10 mouse cellular contexts compared by ENCODE assay signal in the genomic region with DNA sequence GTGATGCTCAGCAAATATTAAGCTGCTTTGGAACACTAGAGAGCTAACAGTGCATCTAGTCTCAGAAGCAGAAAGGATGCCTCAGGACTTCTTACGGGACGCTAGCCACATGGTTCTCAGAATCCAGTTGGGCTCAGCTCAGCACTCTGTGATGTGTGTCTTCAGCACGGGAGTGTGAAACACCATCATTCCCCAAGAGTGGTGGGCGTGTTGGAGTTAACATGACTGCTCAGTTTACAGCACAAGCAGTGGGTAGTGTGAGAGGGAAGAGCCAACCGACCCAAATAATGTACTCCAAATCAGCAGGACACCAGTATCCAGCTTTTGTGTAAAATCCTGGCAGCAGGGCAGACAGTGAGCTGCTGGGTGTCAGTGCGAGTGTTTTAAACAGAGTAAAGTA.
A peak's percentile ranks its signal among the peaks of the same experiment; 100 is the strongest.
DNase-seq lines count a peak whose midpoint lies in the region; ATAC-seq and TF ChIP-seq lines count a peak whose summit lies in the region.
"Had no signal": no experiment of that assay in that cellular context is flagged by ENCODE, and none has a peak within 500 bp of the region (broad histone marks: within the 10 kb centered on the region; RNA-seq: fewer than 3 reads in every experiment).

No protein-coding gene starts in this region.

- no peaks in the 10 kb centered on the region for H3K9me3 ChIP-seq in liver, postnatal 0 days (ENCODE audit: low read length)
- H3K9me3 ChIP-seq in liver, embryonic 11.5 days (ENCODE audit: control insufficient read depth, low read length): no peaks in the 10 kb centered on the region
- no peaks in the 10 kb centered on the region; the same call in 1 of the 2 replicates for H3K9me3 ChIP-seq in embryonic facial prominence, embryonic 15.5 days (replicated peaks)
- no peaks in the 10 kb centered on the region for H3K9me3 ChIP-seq in hindbrain, embryonic 15.5 days
- no peaks in the 10 kb centered on the region for H3K9me3 ChIP-seq in neural tube, embryonic 14.5 days (ENCODE audit: control insufficient read depth, low read length)
- H3K9me3 ChIP-seq in liver, embryonic 12.5 days (replicated peaks): no peaks in the 10 kb centered on the region
- H3K9me3 ChIP-seq: lung, embryonic 15.5 days had no signal

- H3K4me1 ChIP-seq in liver, postnatal 0 days (ENCODE audit: insufficient read depth): peaks cover 18% of the 10 kb centered on the region
- H3K4me1 ChIP-seq in liver, embryonic 11.5 days (replicated peaks; ENCODE audit: control insufficient read depth, insufficient read depth, low read length): peaks cover 24% of the 10 kb centered on the region; the same call in 1 of the 2 replicates
- peaks cover 40% of the 10 kb centered on the region for H3K4me1 ChIP-seq in embryonic facial prominence, embryonic 15.5 days
- peaks cover 67% of the 10 kb centered on the region for H3K4me1 ChIP-seq in hindbrain, embryonic 15.5 days (replicated peaks)
- H3K4me1 ChIP-seq in neural tube, embryonic 14.5 days (ENCODE audit: control insufficient read depth, insufficient read depth, low read length): peaks cover 41% of the 10 kb centered on the region
- peaks cover 33% of the 10 kb centered on the region for H3K4me1 ChIP-seq in liver, embryonic 12.5 days

- no peaks in the 10 kb centered on the region for H3K27me3 ChIP-seq in liver, postnatal 0 days (ENCODE audit: insufficient read depth, low read length)
- no peaks in the 10 kb centered on the region for H3K27me3 ChIP-seq in liver, embryonic 11.5 days (replicated peaks; ENCODE audit: control insufficient read depth, insufficient read depth, low read length)
- H3K27me3 ChIP-seq in embryonic facial prominence, embryonic 15.5 days: no peaks in the 10 kb centered on the region
- H3K27me3 ChIP-seq in hindbrain, embryonic 15.5 days: no peaks in the 10 kb centered on the region
- no peaks in the 10 kb centered on the region for H3K27me3 ChIP-seq in neural tube, embryonic 14.5 days (ENCODE audit: control insufficient read depth, insufficient read depth, low read length)
- no peaks in the 10 kb centered on the region for H3K27me3 ChIP-seq in liver, embryonic 12.5 days (replicated peaks)
- H3K27me3 ChIP-seq: CH12.LX; lung, embryonic 15.5 days had no signal

- H3K27ac ChIP-seq in liver, postnatal 0 days (ENCODE audit: low read depth): 0 out of 2 replicates have a peak overlapping the region, but pooled peaks have one; percentile 11
- no peak overlapping the region for H3K27ac ChIP-seq in liver, embryonic 11.5 days (ENCODE audit: low read depth, low read length)
- H3K27ac ChIP-seq in embryonic facial prominence, embryonic 15.5 days (replicated peaks): peak overlapping the region; percentile 68
- H3K27ac ChIP-seq in hindbrain, embryonic 15.5 days (replicated peaks): peak overlapping the region; percentile 73
- peak overlapping the region; percentile 78; the same call in 1 of the 2 replicates for H3K27ac ChIP-seq in neural tube, embryonic 14.5 days (ENCODE audit: low read depth, low read length)
- H3K27ac ChIP-seq in liver, embryonic 12.5 days: no peak overlapping the region
- H3K27ac ChIP-seq: lung, embryonic 15.5 days had no signal

- no peaks in the 10 kb centered on the region; the same call in 1 of the 2 replicates for H3K36me3 ChIP-seq in liver, postnatal 0 days (replicated peaks; ENCODE audit: insufficient read depth, low read length)
- H3K36me3 ChIP-seq in liver, embryonic 11.5 days (ENCODE audit: control insufficient read depth, insufficient read depth, low read length): no peaks in the 10 kb centered on the region
- H3K36me3 ChIP-seq in embryonic facial prominence, embryonic 15.5 days: no peaks in the 10 kb centered on the region
- no peaks in the 10 kb centered on the region for H3K36me3 ChIP-seq in hindbrain, embryonic 15.5 days
- H3K36me3 ChIP-seq in neural tube, embryonic 14.5 days (ENCODE audit: control insufficient read depth, insufficient read depth, low read length): no peaks in the 10 kb centered on the region
- H3K36me3 ChIP-seq in liver, embryonic 12.5 days: peaks cover 9% of the 10 kb centered on the region
- H3K36me3 ChIP-seq: lung, embryonic 15.5 days had no signal

- TF ChIP-seq CTCF in liver, postnatal 0 days (IDR thresholded peaks at IDR 0.05; ENCODE audit: low read depth): no peak

- no peak overlapping the region for H3K9ac ChIP-seq in liver, postnatal 0 days (replicated peaks)
- no peak overlapping the region for H3K9ac ChIP-seq in liver, embryonic 11.5 days (ENCODE audit: low read depth, low read length)
- no peak overlapping the region for H3K9ac ChIP-seq in embryonic facial prominence, embryonic 15.5 days
- no peak overlapping the region for H3K9ac ChIP-seq in hindbrain, embryonic 15.5 days
- H3K9ac ChIP-seq in neural tube, embryonic 14.5 days (replicated peaks; ENCODE audit: low read depth, low read length): no peak overlapping the region
- no peak overlapping the region for H3K9ac ChIP-seq in liver, embryonic 12.5 days
- H3K9ac ChIP-seq: lung, embryonic 15.5 days had no signal

- no peak overlapping the region for H3K4me2 ChIP-seq in liver, postnatal 0 days (ENCODE audit: low read depth, low read length)
- H3K4me2 ChIP-seq in liver, embryonic 11.5 days: no peak overlapping the region
- H3K4me2 ChIP-seq in embryonic facial prominence, embryonic 15.5 days (replicated peaks): no peak overlapping the region
- peak overlapping the region; percentile 14 for H3K4me2 ChIP-seq in hindbrain, embryonic 15.5 days
- H3K4me2 ChIP-seq in neural tube, embryonic 14.5 days (ENCODE audit: low read depth, low read length): no peak overlapping the region
- H3K4me2 ChIP-seq in liver, embryonic 12.5 days: no peak overlapping the region
- H3K4me2 ChIP-seq: lung, embryonic 15.5 days had no signal

- no peak for TF ChIP-seq EP300 in liver, postnatal 0 days (IDR thresholded peaks at IDR 0.05; ENCODE audit: low read depth)

- no peak for DNase-seq in liver, postnatal 0 days
- no peak for DNase-seq in liver, embryonic 11.5 days (ENCODE audit: low spot score)
- DNase-seq in left cerebral cortex, adult 11 months (ENCODE audit: low spot score): no peak
- no peak for DNase-seq in urinary bladder, adult 18-20 months (ENCODE audit: low spot score in 2 of 2)

- no peak overlapping the region for H3K4me3 ChIP-seq in liver, postnatal 0 days (ENCODE audit: low read depth, low read length)
- H3K4me3 ChIP-seq in liver, embryonic 11.5 days (ENCODE audit: low read depth, low read length): no peak overlapping the region
- no peak overlapping the region for H3K4me3 ChIP-seq in embryonic facial prominence, embryonic 15.5 days (replicated peaks)
- no peak overlapping the region for H3K4me3 ChIP-seq in hindbrain, embryonic 15.5 days
- no peak overlapping the region for H3K4me3 ChIP-seq in neural tube, embryonic 14.5 days (ENCODE audit: low read depth, low read length)
- H3K4me3 ChIP-seq in liver, embryonic 12.5 days: no peak overlapping the region
- H3K4me3 ChIP-seq: lung, embryonic 15.5 days had no signal

- ATAC-seq in liver, postnatal 0 days: no peak
- ATAC-seq in liver, embryonic 11.5 days (replicated peaks; ENCODE audit: low FRiP score): no peak
- ATAC-seq in embryonic facial prominence, embryonic 15.5 days (ENCODE audit: insufficient number of reproducible peaks, low FRiP score, low TSS enrichment, low read depth): no peak
- ATAC-seq in hindbrain, embryonic 15.5 days (ENCODE audit: low FRiP score, low read depth): peak; percentile 35; the same call in 1 of the 2 replicates
- ATAC-seq in neural tube, embryonic 14.5 days (ENCODE audit: low read depth): peak; percentile 25
- no peak for ATAC-seq in liver, embryonic 12.5 days

- WGBS in liver, postnatal 0 days (ENCODE audit: insufficient replicate concordance): 76% methylated on average over 6 of the region's 6 CpGs
- WGBS in liver, embryonic 11.5 days: 72% methylated on average over 6 of the region's 6 CpGs
- 26% methylated on average over 6 of the region's 6 CpGs for WGBS in embryonic facial prominence, embryonic 15.5 days
- 24% methylated on average over 6 of the region's 6 CpGs for WGBS in hindbrain, embryonic 15.5 days
- WGBS in neural tube, embryonic 14.5 days: 27% methylated on average over 6 of the region's 6 CpGs
- 68% methylated on average over 6 of the region's 6 CpGs for WGBS in liver, embryonic 12.5 days (ENCODE audit: insufficient replicate concordance)

Comparison
In these comparisons a context has a peak if more than half of its experiments do, and no peak if none do; other contexts are left out.
1. H3K27ac ChIP-seq: peak in liver, postnatal 0 days (single experiment), embryonic facial prominence, embryonic 15.5 days (single experiment), hindbrain, embryonic 15.5 days (single experiment) and neural tube, embryonic 14.5 days (single experiment); none in liver, embryonic 11.5 days (single experiment) and liver, embryonic 12.5 days (single experiment).
2. ATAC-seq: peak in hindbrain, embryonic 15.5 days (single experiment) and neural tube, embryonic 14.5 days (single experiment); none in liver, postnatal 0 days (single experiment), liver, embryonic 11.5 days (single experiment), embryonic facial prominence, embryonic 15.5 days (single experiment) and liver, embryonic 12.5 days (single experiment).